Mouse (Mus musculus) thymus, postnatal 25 days (tissue): ENCODE measurements around the gene Krtap6-5.
"Not testable (repeated sequence)": the region's sequence is repeated elsewhere in the genome, so short reads cannot be mapped to it uniquely, and the experiment has no call there.

Source experiments
- DNase-seq: peaks from one replicate; pipeline ENCODE4 v3.0.0; 2022

Gene Krtap6-5

GRCm38 (mm10) chr16:89047783-89048182 lies at the start of gene Krtap6-5:
Krtap6-5 (minus strand) TSS chr16:89047883.
- no peak for DNase-seq

GRCm38 (mm10) chr16:89071041-89071440 lies 23.4 kb upstream of the Krtap6-5 start:
- DNase-seq: not testable (repeated sequence)

GRCm38 (mm10) chr16:89063902-89064301 lies 16.2 kb upstream of the Krtap6-5 start, which contains the start of gene 1110025L11Rik:
1110025L11Rik (minus strand) TSS chr16:89064002.
- not testable (repeated sequence) for DNase-seq

GRCm38 (mm10) chr16:89041372-89041771 lies 6.3 kb downstream of the Krtap6-5 start, which contains the start of gene Gm10228:
Gm10228 (minus strand) TSS chr16:89041472.
- DNase-seq: not testable (repeated sequence)

GRCm38 (mm10) chr16:89031399-89031798 lies 16.3 kb downstream of the Krtap6-5 start, which contains the start of gene Krtap6-1:
Krtap6-1 (plus strand) TSS chr16:89031699.
- not testable (repeated sequence) for DNase-seq

DNA sequence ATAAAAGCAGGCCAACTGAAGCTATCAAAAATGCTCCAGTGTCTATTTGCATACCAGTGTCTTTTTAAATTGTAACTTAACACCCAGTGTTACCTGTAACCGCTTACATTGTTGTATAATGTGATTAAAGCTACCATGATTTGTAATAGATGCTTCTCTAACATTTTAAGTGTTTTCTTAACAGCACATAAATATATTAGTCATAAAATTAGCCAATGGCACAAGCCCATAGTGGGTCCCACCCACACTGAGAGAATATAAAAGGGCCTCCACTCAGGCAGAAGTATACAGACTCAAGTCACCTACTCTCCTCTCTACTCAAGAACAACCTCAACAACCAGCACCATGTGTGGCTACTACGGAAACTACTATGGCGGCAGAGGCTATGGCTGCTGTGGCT lies 32.7 kb downstream of the Krtap6-5 start, which contains the start of gene Gm10229:
Gene Gm10229 (plus strand): TSS at position 301 of the 400 bp plus-strand sequence.
- not testable (repeated sequence) for DNase-seq

GRCm38 (mm10) chr16:89013973-89014372 lies 33.7 kb downstream of the Krtap6-5 start:
- DNase-seq: no peak

DNA sequence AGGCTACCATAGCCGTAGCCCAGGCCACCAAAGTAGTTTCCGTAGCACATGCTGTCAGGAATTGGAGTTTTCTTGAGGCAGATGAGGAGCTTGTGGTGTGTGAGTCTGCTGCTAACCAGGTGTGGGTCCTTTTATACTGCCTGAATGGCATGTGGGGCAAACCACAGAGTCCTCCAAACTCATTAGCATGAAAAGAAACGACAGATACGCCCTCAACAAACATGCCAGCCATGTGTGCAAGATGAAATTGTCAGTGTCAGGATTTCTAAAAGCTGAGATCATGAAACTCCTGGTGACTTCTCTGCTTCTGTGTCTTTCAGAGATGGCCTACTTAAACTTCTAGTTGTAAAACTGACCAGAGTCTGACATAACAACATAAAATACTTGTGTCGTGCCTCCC lies 37.0 kb downstream of the Krtap6-5 start, which contains the start of gene Krtap22-2:
Gene Krtap22-2 (minus strand): TSS at position 101 of the 400 bp plus-strand sequence.
- DNase-seq: no peak
